Mouse (Mus musculus): ENCODE measurements around the gene Nek7. TPM values are rescaled to one million over a fixed set of nuclear protein-coding genes. Genes with fewer than 3 reads are reported as not detected.
A peak's percentile ranks its signal among the peaks of the same experiment; 100 is the strongest.

Nek7 gene
- polyA plus RNA-seq, 1 experiment from 2014 or later, result 21.8 TPM

GRCm38 (mm10) chr1:138491382-138492097 lies 128.4 kb downstream of the Nek7 start:
- H3K4me2 ChIP-seq (replicated peaks), result no peak overlapping the region
- H3K27ac ChIP-seq, result peak overlapping the region; percentile 7; the same call in 1 of the 2 replicates
- no peak overlapping the region for H3K9ac ChIP-seq (replicated peaks)
- no peaks in the 10 kb centered on the region for H3K27me3 ChIP-seq
- H3K4me3 ChIP-seq (replicated peaks), result no peak overlapping the region
- no peaks in the 10 kb centered on the region for H3K36me3 ChIP-seq
- ATAC-seq, result peak; percentile 66; the same call in 1 of the 2 replicates
- peaks cover 19% of the 10 kb centered on the region for H3K4me1 ChIP-seq (replicated peaks)
- no peaks in the 10 kb centered on the region for H3K9me3 ChIP-seq
- 50% methylated on average over 6 of the region's 6 CpGs for WGBS

DNA sequence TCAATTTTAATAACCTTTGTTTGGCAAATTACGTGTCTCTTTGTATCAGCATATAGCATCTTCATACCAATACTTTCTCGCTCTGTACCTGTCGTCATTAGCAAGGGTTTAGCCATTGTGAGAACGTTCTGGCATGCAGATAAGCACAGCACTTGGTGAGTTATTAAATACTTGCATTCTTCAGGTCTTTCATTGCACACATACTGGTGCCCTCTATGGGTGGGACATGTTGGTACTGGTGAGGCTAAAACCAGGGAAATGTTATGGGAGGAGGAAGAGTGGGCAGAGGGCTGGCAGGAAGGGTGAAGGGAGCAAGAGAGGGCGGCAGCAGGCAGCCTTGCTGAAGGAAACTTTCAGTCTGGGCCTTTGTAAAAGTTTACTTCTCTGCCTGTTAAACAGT lies 132.4 kb downstream of the Nek7 start:
- Histone ChIP-seq H3K4me2 (replicated peaks) (no peak overlapping the region), H3K9ac (replicated peaks) (no peak overlapping the region), H3K4me3 (replicated peaks) (no peak overlapping the region), H3K27me3 (no peaks in the 10 kb centered on the region), H3K27ac (no peak overlapping the region), H3K4me1 (replicated peaks) (peaks cover 4% of the 10 kb centered on the region; the same call in 1 of the 2 replicates), H3K9me3 (no peaks in the 10 kb centered on the region), H3K36me3 (no peaks in the 10 kb centered on the region)
- no peak for ATAC-seq
- 89% methylated on average over 5 of the region's 5 CpGs for WGBS

DNA sequence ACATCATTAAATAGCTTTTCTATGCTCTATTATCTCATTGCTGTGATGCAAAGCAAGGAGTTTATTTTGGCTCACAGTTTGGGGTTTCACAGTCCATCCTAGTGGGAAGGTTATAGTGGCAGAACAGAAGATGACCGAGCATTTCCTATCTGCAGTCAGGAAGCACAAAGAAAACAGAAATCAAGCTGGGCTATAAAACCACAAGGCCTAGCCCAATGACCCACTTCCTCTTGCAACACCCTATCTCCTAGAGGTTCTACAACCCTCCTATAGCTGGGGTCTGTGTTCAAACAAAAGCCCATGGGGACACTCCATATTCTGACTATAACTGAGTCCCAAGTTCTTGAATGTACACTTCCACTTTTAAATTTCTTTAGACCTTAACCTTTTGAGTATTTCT lies 139.2 kb downstream of the Nek7 start:
- WGBS, result 100% methylated on average over 1 of the region's 1 CpGs

DNA sequence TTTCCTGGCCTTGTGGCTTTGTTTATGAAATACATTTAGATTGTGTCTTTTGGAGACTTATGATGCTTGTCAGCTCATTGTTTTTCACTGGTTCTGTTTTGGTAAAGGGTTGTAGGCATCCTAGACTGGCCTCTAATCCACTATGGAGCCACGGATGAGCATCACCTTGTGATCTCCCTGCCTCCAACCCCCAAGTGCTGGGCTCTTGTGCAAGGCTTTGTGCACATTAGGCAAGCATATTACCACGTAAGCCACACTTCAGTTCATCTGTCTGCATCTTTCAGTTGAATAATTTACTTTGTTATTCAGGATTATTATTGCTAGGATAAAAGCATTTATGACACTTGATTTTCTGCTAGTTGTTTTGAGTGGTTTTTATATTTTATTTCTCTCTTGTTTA lies 154.6 kb downstream of the Nek7 start:
- no peak overlapping the region for H3K4me2 ChIP-seq (replicated peaks)
- WGBS, result 53% methylated on average over 2 of the region's 2 CpGs
- H3K27ac ChIP-seq, result no peak overlapping the region
- no peaks in the 10 kb centered on the region for H3K4me1 ChIP-seq (replicated peaks)
- H3K27me3 ChIP-seq, result no peaks in the 10 kb centered on the region
- H3K36me3 ChIP-seq, result no peaks in the 10 kb centered on the region
- H3K9ac ChIP-seq (replicated peaks), result no peak overlapping the region
- no peak for ATAC-seq
- H3K4me3 ChIP-seq (replicated peaks), result no peak overlapping the region
- 0 out of 2 replicates have a peak, but pooled peaks cover 3% of the 10 kb centered on the region for H3K9me3 ChIP-seq

More for the DNA sequence above, 139.2 kb downstream of the Nek7 start:
- no peak overlapping the region for H3K4me2 ChIP-seq (replicated peaks)
- H3K4me1 ChIP-seq (replicated peaks), result no peaks in the 10 kb centered on the region
- H3K27me3 ChIP-seq, result no peaks in the 10 kb centered on the region
- H3K9ac ChIP-seq (replicated peaks), result no peak overlapping the region
- peaks cover 7% of the 10 kb centered on the region; the same call in 1 of the 2 replicates for H3K9me3 ChIP-seq
- no peak for ATAC-seq
- H3K4me3 ChIP-seq (replicated peaks), result no peak overlapping the region
- no peak overlapping the region for H3K27ac ChIP-seq
- H3K36me3 ChIP-seq, result no peaks in the 10 kb centered on the region

- no peaks in the 10 kb centered on the region for H3K36me3 ChIP-seq
- no peak overlapping the region for H3K27ac ChIP-seq
- no peak for ATAC-seq
- no peak overlapping the region for H3K9ac ChIP-seq (replicated peaks)
- H3K4me2 ChIP-seq (replicated peaks), result no peak overlapping the region
- 0 out of 2 replicates have a peak, but pooled peaks cover 3% of the 10 kb centered on the region for H3K9me3 ChIP-seq
- H3K4me3 ChIP-seq (replicated peaks), result no peak overlapping the region
- WGBS, result 77% methylated on average over 3 of the region's 3 CpGs
- H3K27me3 ChIP-seq, result no peaks in the 10 kb centered on the region
- H3K4me1 ChIP-seq (replicated peaks), result 0 out of 2 replicates have a peak, but pooled peaks cover 4% of the 10 kb centered on the region
These were observed 158.5 kb downstream of the Nek7 start for GRCm38 (mm10) chr1:138461425-138461824.

DNA sequence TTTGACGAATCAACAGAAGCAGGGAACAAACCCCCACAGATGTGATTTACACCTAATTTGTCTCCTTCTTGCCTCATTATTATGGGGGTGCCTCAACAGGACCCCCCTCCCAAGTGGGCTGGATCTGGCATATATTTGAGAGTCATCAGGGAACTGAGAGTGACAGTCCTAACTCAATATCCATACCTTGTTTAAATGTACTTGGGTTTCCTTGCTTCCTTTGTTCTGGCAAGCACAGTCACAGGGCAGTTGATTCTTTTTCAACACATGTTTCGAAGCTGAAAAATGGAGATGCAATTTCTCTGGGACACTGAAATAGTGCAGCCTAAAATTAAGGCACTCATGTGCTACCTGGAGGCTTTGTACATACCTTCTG lies 170.5 kb downstream of the Nek7 start:
- no peak overlapping the region for H3K9ac ChIP-seq (replicated peaks)
- H3K4me2 ChIP-seq (replicated peaks), result no peak overlapping the region
- H3K36me3 ChIP-seq, result no peaks in the 10 kb centered on the region
- H3K4me3 ChIP-seq (replicated peaks), result no peak overlapping the region
- H3K27ac ChIP-seq, result peak overlapping the region; percentile 73
- H3K27me3 ChIP-seq, result no peaks in the 10 kb centered on the region
- WGBS, result 81% methylated on average over 2 of the region's 2 CpGs
- H3K4me1 ChIP-seq (replicated peaks), result peaks cover 6% of the 10 kb centered on the region
- ATAC-seq, result no peak
- no peaks in the 10 kb centered on the region for H3K9me3 ChIP-seq

- peak overlapping the region; percentile 73 for H3K27ac ChIP-seq
These were observed 171.1 kb downstream of the Nek7 start for GRCm38 (mm10) chr1:138448635-138449475.

GRCm38 (mm10) chr1:138446846-138447245 lies 173.1 kb downstream of the Nek7 start:
- Histone ChIP-seq H3K9ac (replicated peaks) (no peak overlapping the region), H3K4me2 (replicated peaks) (no peak overlapping the region), H3K4me1 (replicated peaks) (peaks cover 6% of the 10 kb centered on the region), H3K27me3 (no peaks in the 10 kb centered on the region), H3K27ac (no peak overlapping the region), H3K9me3 (no peaks in the 10 kb centered on the region), H3K36me3 (no peaks in the 10 kb centered on the region), H3K4me3 (replicated peaks) (no peak overlapping the region)
- WGBS, result 82% methylated on average over 1 of the region's 1 CpGs
- ATAC-seq, result no peak

More at GRCm38 (mm10) chr1:138448635-138449475, 171.1 kb downstream of the Nek7 start:
- Histone ChIP-seq H3K9me3 (no peaks in the 10 kb centered on the region), H3K27me3 (no peaks in the 10 kb centered on the region), H3K4me2 (replicated peaks) (peak overlapping the region; percentile 21; the same call in 1 of the 2 replicates), H3K9ac (replicated peaks) (peak overlapping the region; percentile 33; the same call in 1 of the 2 replicates), H3K4me3 (replicated peaks) (no peak overlapping the region), H3K36me3 (no peaks in the 10 kb centered on the region), H3K4me1 (replicated peaks) (peaks cover 6% of the 10 kb centered on the region)
- ATAC-seq, result peak; percentile 77
- 52% methylated on average over 15 of the region's 15 CpGs for WGBS

Other genes starting within 250 kb of the Nek7 start
- gene Lhx9, start 228.4 kb upstream of the Nek7 start, polyA plus RNA-seq (2015; fragmentation: Nextera tagmentation; extraction: Ambion mirVana), result 132 and 143 TPM in 2 replicates
- 50.8 and 53.7 TPM in 2 replicates for gene 2310009B15Rik, start 236.7 kb upstream of the Nek7 start, polyA plus RNA-seq (2015; fragmentation: Nextera tagmentation; extraction: Ambion mirVana)